Mouse (Mus musculus): ENCODE data around the gene Anapc15-ps.

GRCm38 (mm10) chr10:95631568-95631967 is 41.7 kb downstream of the Anapc15-ps start:
- peak; percentile 86 for TF ChIP-seq TAL1 (IDR thresholded peaks at IDR 0.05; ENCODE audit: low read length)
- TF ChIP-seq GATA1 (IDR thresholded peaks at IDR 0.05; ENCODE audit: low read length): peak; percentile 64; the same call in 1 of the 2 replicates

Measured in erythroblast, embryonic 14.5 days (primary cell).